Mouse (Mus musculus): ENCODE measurements around the gene Grin1. TPM values are rescaled to one million over a fixed set of nuclear protein-coding genes. Genes with fewer than 3 reads are reported as not detected.

Gene Grin1
- total and polyA plus RNA-seq, 3 experiments, result 0.07 TPM; not detected in 2

DNA sequence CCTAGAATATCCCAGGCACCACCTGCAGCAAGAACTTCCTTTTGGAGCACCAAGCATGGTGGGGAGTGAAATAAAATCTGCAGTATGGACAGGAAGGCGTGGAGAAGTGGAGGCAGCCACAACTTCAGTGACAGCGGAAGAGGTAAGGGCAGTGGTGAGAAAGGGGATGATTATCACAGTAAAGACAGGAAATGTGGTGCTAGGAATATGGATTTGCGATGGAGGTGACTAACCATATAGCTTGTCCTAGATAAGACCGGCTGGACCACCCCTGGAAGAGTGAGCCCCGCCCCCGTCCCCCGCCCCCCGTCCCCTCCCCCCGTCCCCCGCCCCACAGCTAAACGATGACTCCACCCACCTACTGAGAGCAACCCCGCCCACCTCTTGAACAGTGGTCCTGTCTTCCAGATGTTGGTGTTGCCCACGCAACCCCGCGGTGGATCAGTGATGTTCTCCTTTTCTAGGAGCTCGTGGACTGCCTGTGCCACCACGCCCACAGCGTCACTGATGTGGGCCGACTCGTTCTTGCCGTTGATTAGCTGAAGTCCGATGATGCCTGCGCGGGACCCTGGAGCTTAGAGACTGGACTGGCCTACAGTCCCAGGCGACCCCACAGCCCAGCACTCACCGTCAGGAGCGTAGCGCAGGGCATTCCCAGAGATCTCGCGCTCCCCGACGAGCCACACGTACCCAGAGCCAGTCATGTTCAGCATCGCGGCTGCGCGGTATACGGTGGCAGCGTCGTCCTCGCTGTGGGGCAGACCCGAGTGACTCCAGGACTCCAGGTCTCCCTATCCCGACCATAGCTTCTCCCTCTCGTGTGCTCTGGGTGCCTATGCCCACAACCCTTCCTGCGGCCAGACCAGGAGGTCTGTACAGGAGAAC, 14.1 kb downstream of the Grin1 start:
- H3K9ac ChIP-seq (ENCODE audit: control insufficient read depth, low read depth, low read length, poor library complexity, severe bottlenecking), result no peak overlapping the region
- peaks cover 0 to 2% of the 10 kb centered on the region in 2 experiments; a peak in 1 of 4 replicates for H3K27me3 ChIP-seq (ENCODE audit: control insufficient read depth in 1 of 2, insufficient read depth in 2 of 2, low read length in 2 of 2)
- H3K36me3 ChIP-seq (ENCODE audit: control insufficient read depth in 1 of 2, insufficient read depth in 2 of 2, low read length in 2 of 2), result peaks cover 0 to 3% of the 10 kb centered on the region in 2 experiments; a peak in 1 of 4 replicates
- H3K9me3 ChIP-seq (replicated peaks; ENCODE audit: insufficient read depth, low read length), result no peaks in the 10 kb centered on the region
- no peaks in the 10 kb centered on the region for H3K79me2 ChIP-seq (ENCODE audit: control insufficient read depth, insufficient read depth, low read length, poor library complexity)
- H3K4me1 ChIP-seq (ENCODE audit: control insufficient read depth in 1 of 2, insufficient read depth in 2 of 2, low read length in 2 of 2), result peaks cover 0 to 8% of the 10 kb centered on the region in 2 experiments; a peak in 2 of 4 replicates
- DNase-seq (ENCODE audit: low read depth, low spot score), result no peak
- no peak overlapping the region for H3K4me3 ChIP-seq (ENCODE audit: control insufficient read depth in 1 of 2, insufficient read depth in 1 of 2, low read depth in 2 of 2, low read length in 2 of 2)
- H3K27ac ChIP-seq (ENCODE audit: control insufficient read depth, low read depth, low read length), result no peak overlapping the region
- TF ChIP-seq TAL1 (IDR thresholded peaks at IDR 0.05; ENCODE audit: low read length), result no peak
- no peak for TF ChIP-seq USF1 (IDR thresholded peaks at IDR 0.05; ENCODE audit: low read depth, low read length)
- no peak for TF ChIP-seq ZKSCAN1 (IDR thresholded peaks at IDR 0.05; ENCODE audit: low read depth, low read length)
- TF ChIP-seq HCFC1 (IDR thresholded peaks at IDR 0.05; ENCODE audit: low read depth, low read length), result no peak
- no peak for TF ChIP-seq MXI1 (IDR thresholded peaks at IDR 0.05; ENCODE audit: low read depth, low read length)
- no peak for TF ChIP-seq GATA1 (IDR thresholded peaks at IDR 0.05; ENCODE audit: low read depth, low read length)
- no peak for TF ChIP-seq TCF12 (IDR thresholded peaks at IDR 0.05; ENCODE audit: low read depth, low read length)
- TF ChIP-seq E2F4 (IDR thresholded peaks at IDR 0.05; ENCODE audit: borderline replicate concordance, low read depth, low read length), result no peak
- no peak for TF ChIP-seq JUND (IDR thresholded peaks at IDR 0.05; ENCODE audit: low read depth, low read length)

GRCm38 (mm10) chr2:25303931-25304656, 14.9 kb downstream of the Grin1 start:
- Histone ChIP-seq H3K27ac (ENCODE audit: control insufficient read depth, low read depth, low read length) (no peak overlapping the region), H3K36me3 (ENCODE audit: control insufficient read depth in 1 of 2, insufficient read depth in 2 of 2, low read length in 2 of 2) (peaks cover 0 to 3% of the 10 kb centered on the region in 2 experiments; a peak in 1 of 4 replicates), H3K9ac (ENCODE audit: control insufficient read depth, low read depth, low read length, poor library complexity, severe bottlenecking) (no peak overlapping the region), H3K27me3 (ENCODE audit: control insufficient read depth in 1 of 2, insufficient read depth in 2 of 2, low read length in 2 of 2) (peaks cover 0 to 2% of the 10 kb centered on the region in 2 experiments; a peak in 1 of 4 replicates), H3K79me2 (ENCODE audit: control insufficient read depth, insufficient read depth, low read length, poor library complexity) (no peaks in the 10 kb centered on the region), H3K4me1 (ENCODE audit: control insufficient read depth in 1 of 2, insufficient read depth in 2 of 2, low read length in 2 of 2) (peaks cover 0 to 8% of the 10 kb centered on the region in 2 experiments; a peak in 2 of 4 replicates), H3K4me3 (ENCODE audit: control insufficient read depth in 1 of 2, insufficient read depth in 1 of 2, low read depth in 2 of 2, low read length in 2 of 2) (no peak overlapping the region), H3K9me3 (replicated peaks; ENCODE audit: insufficient read depth, low read length) (no peaks in the 10 kb centered on the region)
- TF ChIP-seq RCOR1 (IDR thresholded peaks at IDR 0.05; ENCODE audit: low read depth, low read length) (no peak), MEF2A (IDR thresholded peaks at IDR 0.05; ENCODE audit: extremely low read depth, insufficient replicate concordance, low read depth, low read length, poor library complexity, severe bottlenecking) (no peak), ZMIZ1 (IDR thresholded peaks at IDR 0.05; ENCODE audit: low read depth, low read length) (no peak), ZC3H11A (IDR thresholded peaks at IDR 0.05; ENCODE audit: low read depth, low read length) (no peak), RAD21 (IDR thresholded peaks at IDR 0.05; ENCODE audit: low read depth, low read length) (no peak), ETS1 (IDR thresholded peaks at IDR 0.05; ENCODE audit: low read depth, low read length) (no peak), MAFK (IDR thresholded peaks at IDR 0.05; ENCODE audit: borderline replicate concordance, low read depth, low read length) (no peak), CHD1 (IDR thresholded peaks at IDR 0.05; ENCODE audit: low read depth, low read length) (no peak), ELF1 (IDR thresholded peaks at IDR 0.05; ENCODE audit: low read depth, low read length) (no peak), ZNF384 (IDR thresholded peaks at IDR 0.05; ENCODE audit: low read depth, low read length) (no peak), TAL1 (IDR thresholded peaks at IDR 0.05; ENCODE audit: low read length) (no peak), E2F4 (IDR thresholded peaks at IDR 0.05; ENCODE audit: borderline replicate concordance, low read depth, low read length) (no peak)
- DNase-seq (ENCODE audit: low read depth, low spot score), result peak; percentile 29

Measured in MEL (cell line).